Mouse (Mus musculus): Measurements from ENCODE around the gene Usp12.

GRCm38 (mm10) chr5:146771982-146772381 lies 22.8 kb downstream of the Usp12 start:
- TF ChIP-seq MAX (IDR thresholded peaks at IDR 0.05; ENCODE audit: low read length) (no peak), EP300 (IDR thresholded peaks at IDR 0.05; ENCODE audit: low read depth in 1 of 2, low read length in 2 of 2) (no peak), POLR2A (IDR thresholded peaks at IDR 0.05; ENCODE audit: control insufficient read depth in 1 of 2, insufficient read depth in 1 of 2, low read depth in 1 of 2, low read length in 2 of 2, poor library complexity in 1 of 2) (no peak), BHLHE40 (IDR thresholded peaks at IDR 0.05; ENCODE audit: borderline replicate concordance, low read depth, low read length) (no peak), CTCF (IDR thresholded peaks at IDR 0.05 in 2 of 3, conservative IDR thresholded peaks at IDR 0.05 in 1 of 3; ENCODE audit: control insufficient read depth in 1 of 3, insufficient read depth in 1 of 3, low read depth in 2 of 3, low read length in 3 of 3, poor library complexity in 1 of 3, severe bottlenecking in 1 of 3) (no peak), NRF1 (IDR thresholded peaks at IDR 0.05; ENCODE audit: insufficient read depth, low read depth, low read length, poor library complexity, severe bottlenecking) (no peak), UBTF (IDR thresholded peaks at IDR 0.05; ENCODE audit: borderline replicate concordance, insufficient read depth, low read depth, low read length) (no peak), TAL1 (IDR thresholded peaks at IDR 0.05; ENCODE audit: low read length) (no peak), NELFE (IDR thresholded peaks at IDR 0.05; ENCODE audit: low read depth, low read length) (no peak), CHD1 (IDR thresholded peaks at IDR 0.05; ENCODE audit: low read depth, low read length) (no peak), MAFK (IDR thresholded peaks at IDR 0.05; ENCODE audit: borderline replicate concordance, low read depth, low read length) (no peak)
